Mouse (Mus musculus) heart, postnatal 0 days (tissue): ENCODE measurements around the gene Tmem267. TPM values are rescaled to one million over a fixed set of nuclear protein-coding genes. Genes with fewer than 3 reads are reported as not detected.
"Not testable (repeated sequence)": the region's sequence is repeated elsewhere in the genome, so short reads cannot be mapped to it uniquely, and the experiment has no call there.

Source experiments
- ATAC-seq: fragments of 200-750 bp; cut with Nextera tagmentation; 2 replicates; pipeline ENCODE4 v1.8.0; 2017; ENCODE audit warnings: low read depth, moderate number of reproducible peaks, moderate library complexity; ENCODE audit not compliant: insufficient read depth
- DNase-seq: peaks from one replicate; pipeline ENCODE4 v3.0.0-alpha.2; 2016; ENCODE audit warnings: low spot score
- H3K27ac ChIP-seq: fragments of 300-500 bp; sonication (generic); 2 replicates; pipeline ENCODE4 v1.5.1; 2014; ENCODE audit warnings: low read depth, mild to moderate bottlenecking
- H3K27me3 ChIP-seq: fragments of 300-500 bp; sonication (generic); 2 replicates; pipeline ENCODE4 v1.6.1; 2014; ENCODE audit warnings: low read length, mixed read lengths; ENCODE audit not compliant: control insufficient read depth, insufficient read depth
- H3K36me3 ChIP-seq: fragments of 300-500 bp; sonication (generic); replicated peaks from 2 replicates; pipeline ENCODE4 v1.6.1; 2014; ENCODE audit warnings: low read length, mixed read lengths; ENCODE audit not compliant: control insufficient read depth, insufficient read depth
- H3K4me1 ChIP-seq: fragments of 300-500 bp; sonication (generic); 2 replicates; pipeline ENCODE4 v1.6.1; 2014; ENCODE audit warnings: antibody characterized with exemption; ENCODE audit not compliant: control insufficient read depth, insufficient read depth
- H3K4me2 ChIP-seq: fragments of 300-500 bp; sonication (generic); 2 replicates; pipeline ENCODE4 v1.6.1; 2014; ENCODE audit warnings: low read depth, mild to moderate bottlenecking, low read length, moderate library complexity
- H3K4me3 ChIP-seq: fragments of 300-500 bp; sonication (generic); 2 replicates; pipeline ENCODE4 v1.5.1; 2014; ENCODE audit warnings: low read depth, low read length
- H3K9ac ChIP-seq: fragments of 300-500 bp; sonication (generic); replicated peaks from 2 replicates; pipeline ENCODE4 v1.6.1; 2014; ENCODE audit warnings: low read depth, low read length, mixed read lengths
- H3K9me3 ChIP-seq: fragments of 300-500 bp; sonication (generic); replicated peaks from 2 replicates; pipeline ENCODE4 v1.6.1; 2016; ENCODE audit warnings: low read length; ENCODE audit not compliant: control insufficient read depth
- WGBS: fragments of 180-500 bp; shearing (Covaris S2); extraction: QIAGEN DNeasy Blood & Tissue Kit; methylation state at CpG from one replicate; pipeline ENCODE4 v1.1.7; 2014; 5-methylcytosine and 5-hydroxymethylcytosine counted together
- polyA plus RNA-seq: library from polyadenylated mRNA; unstranded; fragments of >200 nt; fragmentation: Nextera tagmentation; extraction: Ambion mirVana; gene quantifications from 2 replicates; pipeline ENCODE4 v1.2.1, GENCODE M21; 2015
- total RNA-seq: library from RNA; depleted of rRNA; stranded (reverse); fragments of >200 nt; gene quantifications from 2 replicates; pipeline ENCODE4 v1.2.3, GENCODE M21; 2014; ENCODE audit warnings: low replicate concordance

Tmem267 gene
- total and polyA plus RNA-seq, 2 experiments from 2014 or later = 1.5 to 18.9 TPM

DNA sequence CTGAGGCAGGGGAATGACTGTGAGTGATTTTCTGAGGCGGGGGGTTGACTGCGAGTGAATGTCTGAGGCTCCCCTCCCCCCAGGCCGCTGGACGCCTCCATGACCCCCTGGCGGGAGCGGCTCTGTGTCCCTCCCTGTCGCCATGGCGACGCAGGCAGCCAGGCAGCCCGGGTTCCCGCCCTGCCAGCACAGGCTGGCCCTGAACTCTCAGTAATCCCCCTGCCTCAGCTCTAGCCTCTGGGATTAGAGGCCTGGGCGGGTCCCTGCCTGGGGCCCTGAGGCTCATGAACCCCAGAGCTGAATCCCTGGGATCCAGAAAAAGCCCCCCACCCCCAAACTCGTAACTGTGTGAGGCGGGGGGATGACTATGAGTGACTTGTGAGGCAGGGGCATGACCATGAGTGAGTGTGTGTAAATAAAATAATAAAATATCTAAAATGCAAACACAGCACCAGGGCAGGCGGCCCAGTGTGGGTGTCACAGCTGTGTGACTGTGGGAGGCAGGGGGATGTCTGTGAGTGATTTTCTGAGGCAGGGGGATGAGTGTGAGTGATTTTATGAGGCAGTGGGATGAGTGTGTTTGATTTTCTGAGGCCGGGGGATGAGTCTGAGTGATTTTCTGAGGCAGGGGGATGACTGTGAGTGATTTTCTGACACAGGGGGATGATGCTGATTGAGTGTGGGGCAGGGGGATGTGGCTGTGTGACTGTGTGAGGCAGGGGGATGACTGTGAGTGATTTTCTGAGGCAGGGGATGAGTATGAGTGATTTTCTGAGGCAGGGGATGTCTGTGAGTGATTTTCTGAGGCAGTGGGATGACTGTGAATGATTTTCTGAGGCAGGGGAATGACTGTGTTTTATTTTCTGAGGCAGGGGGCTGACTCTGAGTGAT, 108.7 kb downstream of the Tmem267 start:
- DNase-seq = peak; percentile 41
- H3K4me2 ChIP-seq = not testable (repeated sequence)

DNA sequence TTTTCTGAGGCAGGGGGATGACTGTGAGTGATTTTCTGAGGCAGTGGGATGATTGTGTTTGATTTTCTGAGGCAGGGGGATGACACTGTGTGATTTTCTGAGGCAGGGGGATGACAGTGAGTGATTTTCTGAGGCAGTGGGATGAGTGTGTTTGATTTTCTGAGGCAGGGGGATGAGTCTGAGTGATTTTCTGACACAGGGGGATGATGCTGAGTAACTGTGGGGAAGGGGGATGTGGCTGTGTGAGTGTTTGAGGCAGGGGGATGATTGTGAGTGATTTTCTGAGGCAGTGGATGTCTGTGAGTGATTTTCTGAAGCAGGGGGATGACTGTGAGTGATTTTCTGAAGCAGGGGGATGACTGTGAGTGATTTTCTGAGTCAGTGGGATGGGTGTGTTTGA, 110.6 kb downstream of the Tmem267 start:
- not testable (repeated sequence) for H3K4me1 ChIP-seq, H3K27me3 ChIP-seq, H3K4me3 ChIP-seq, H3K36me3 ChIP-seq, DNase-seq, H3K9ac ChIP-seq, H3K9me3 ChIP-seq, H3K4me2 ChIP-seq, H3K27ac ChIP-seq, ATAC-seq

More for the DNA sequence above, 108.7 kb downstream of the Tmem267 start:
- not testable (repeated sequence) for H3K36me3 ChIP-seq, H3K9ac ChIP-seq, H3K4me3 ChIP-seq, H3K27ac ChIP-seq, H3K4me1 ChIP-seq, H3K27me3 ChIP-seq, H3K9me3 ChIP-seq
- WGBS = 70% methylated on average over 14 of the region's 16 CpGs
- peak; percentile 83 for ATAC-seq

DNA sequence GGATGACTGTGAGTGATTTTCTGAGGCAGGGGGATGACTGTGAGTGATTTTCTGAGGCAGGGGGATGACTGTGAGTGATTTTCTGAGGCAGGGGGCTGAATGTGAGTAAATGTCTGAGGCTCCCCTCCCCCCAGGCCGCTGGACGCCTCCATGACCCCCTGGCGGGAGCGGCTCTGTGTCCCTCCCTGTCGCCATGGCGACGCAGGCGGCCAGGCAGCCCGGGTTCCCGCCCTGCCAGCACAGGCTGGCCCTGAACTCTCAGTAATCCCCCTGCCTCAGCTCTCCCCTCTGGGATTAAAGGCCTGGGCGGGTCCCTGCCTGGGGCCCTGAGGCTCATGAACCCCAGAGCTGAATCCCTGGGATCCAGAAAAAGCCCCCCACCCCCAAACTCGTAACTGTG, 111.2 kb downstream of the Tmem267 start:
- H3K36me3 ChIP-seq, H3K9ac ChIP-seq, H3K27ac ChIP-seq, H3K4me2 ChIP-seq, H3K4me3 ChIP-seq, H3K9me3 ChIP-seq, H3K4me1 ChIP-seq, H3K27me3 ChIP-seq, ATAC-seq, DNase-seq: not testable (repeated sequence)
- WGBS = 74% methylated on average over 11 of the region's 12 CpGs

DNA sequence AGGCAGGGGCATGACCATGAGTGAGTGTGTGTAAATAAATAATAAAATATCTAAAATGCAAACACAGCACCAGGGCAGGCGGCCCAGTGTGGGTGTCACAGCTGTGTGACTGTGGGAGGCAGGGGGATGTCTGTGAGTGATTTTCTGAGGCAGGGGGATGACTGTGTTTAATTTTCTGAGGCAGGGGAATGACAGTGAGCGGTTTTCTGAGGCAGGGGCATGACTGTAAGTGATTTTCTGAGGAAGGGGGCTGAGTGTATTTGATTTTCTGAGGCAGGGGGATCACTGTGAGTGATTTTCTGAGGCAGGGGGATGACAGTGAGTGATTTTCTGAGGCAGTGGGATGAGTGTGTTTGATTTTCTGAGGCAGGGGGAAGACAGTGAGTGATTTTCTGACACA, 111.7 kb downstream of the Tmem267 start:
- DNase-seq, H3K27ac ChIP-seq, H3K27me3 ChIP-seq, H3K4me2 ChIP-seq, ATAC-seq, H3K9me3 ChIP-seq, H3K4me1 ChIP-seq, H3K36me3 ChIP-seq, H3K4me3 ChIP-seq, H3K9ac ChIP-seq: not testable (repeated sequence)
- 66% methylated on average over 2 of the region's 2 CpGs for WGBS

DNA sequence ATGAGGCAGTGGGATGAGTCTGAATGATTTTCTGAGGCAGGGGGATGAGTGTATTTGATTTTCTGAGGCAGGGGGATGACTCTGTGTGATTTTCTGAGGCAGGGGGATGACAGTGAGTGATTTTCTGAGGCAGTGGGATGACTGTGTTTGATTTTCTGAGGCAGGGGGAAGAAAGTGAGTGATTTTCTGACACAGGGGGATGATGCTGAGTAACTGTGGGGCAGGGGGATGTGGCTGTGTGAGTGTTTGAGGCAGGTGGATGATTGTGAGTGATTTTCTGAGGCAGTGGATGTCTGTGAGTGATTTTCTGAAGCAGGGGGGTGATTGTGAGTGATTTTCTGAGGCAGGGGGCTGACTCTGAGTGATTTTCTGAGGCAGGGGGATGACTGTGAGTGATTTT, 112.3 kb downstream of the Tmem267 start:
- not testable (repeated sequence) for H3K9me3 ChIP-seq, H3K27ac ChIP-seq, H3K36me3 ChIP-seq, H3K9ac ChIP-seq, H3K4me1 ChIP-seq, H3K4me2 ChIP-seq, ATAC-seq, H3K27me3 ChIP-seq, H3K4me3 ChIP-seq
- peak; percentile 61 for DNase-seq

DNA sequence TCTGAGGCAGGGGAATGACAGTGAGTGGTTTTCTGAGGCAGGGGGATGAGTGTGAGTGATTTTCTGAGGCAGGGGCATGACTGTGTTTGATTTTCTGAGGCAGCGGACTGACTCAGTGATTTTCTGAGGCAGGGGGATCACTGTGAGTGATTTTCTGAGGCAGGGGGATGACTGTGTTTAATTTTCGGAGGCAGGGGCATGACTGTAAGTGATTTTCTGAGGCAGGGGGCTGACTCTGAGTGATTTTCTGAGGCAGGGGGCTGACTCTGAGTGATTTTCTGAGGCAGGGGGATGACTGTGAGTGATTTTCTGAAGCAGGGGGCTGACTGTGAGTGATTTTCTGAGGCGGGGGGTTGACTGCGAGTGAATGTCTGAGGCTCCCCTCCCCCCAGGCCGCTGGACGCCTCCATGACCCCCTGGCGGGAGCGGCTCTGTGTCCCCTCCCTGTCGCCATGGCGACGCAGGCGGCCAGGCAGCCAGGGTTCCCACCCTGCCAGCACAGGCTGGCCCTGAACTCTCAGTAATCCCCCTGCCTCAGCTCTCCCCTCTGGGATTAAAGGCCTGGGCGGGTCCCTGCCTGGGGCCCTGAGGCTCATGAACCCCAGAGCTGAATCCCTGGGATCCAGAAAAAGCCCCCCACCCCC, 115.0 kb downstream of the Tmem267 start:
- H3K4me3 ChIP-seq, H3K27ac ChIP-seq, H3K27me3 ChIP-seq, H3K36me3 ChIP-seq, H3K4me2 ChIP-seq, H3K4me1 ChIP-seq, ATAC-seq, H3K9ac ChIP-seq, H3K9me3 ChIP-seq, DNase-seq: not testable (repeated sequence)
- 41% methylated on average over 12 of the region's 13 CpGs for WGBS

DNA sequence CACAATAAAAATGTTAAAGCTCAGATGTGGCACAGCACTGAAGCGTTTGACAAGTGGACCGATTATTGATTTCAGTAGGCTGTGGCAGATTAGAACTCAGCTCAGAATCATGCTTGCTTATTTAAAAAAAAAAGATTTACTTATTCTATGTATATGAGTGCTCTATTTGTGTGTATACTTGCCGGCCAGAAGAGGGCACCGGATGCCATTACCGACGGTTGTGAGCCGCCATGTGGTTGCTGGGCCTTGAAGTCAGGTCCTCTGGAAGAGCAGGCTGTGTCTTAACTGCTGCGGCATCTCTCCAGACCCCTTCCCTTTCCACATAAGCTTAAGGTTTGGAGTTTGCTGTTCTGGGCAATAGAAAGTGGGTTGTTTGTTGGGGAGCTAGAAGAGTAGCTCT, 116.1 kb downstream of the Tmem267 start:
- not testable (repeated sequence) for DNase-seq, H3K27ac ChIP-seq, H3K9me3 ChIP-seq, H3K36me3 ChIP-seq, H3K4me2 ChIP-seq, ATAC-seq, H3K27me3 ChIP-seq, H3K4me1 ChIP-seq, H3K9ac ChIP-seq, H3K4me3 ChIP-seq
- WGBS = 91% methylated on average over 6 of the region's 8 CpGs

DNA sequence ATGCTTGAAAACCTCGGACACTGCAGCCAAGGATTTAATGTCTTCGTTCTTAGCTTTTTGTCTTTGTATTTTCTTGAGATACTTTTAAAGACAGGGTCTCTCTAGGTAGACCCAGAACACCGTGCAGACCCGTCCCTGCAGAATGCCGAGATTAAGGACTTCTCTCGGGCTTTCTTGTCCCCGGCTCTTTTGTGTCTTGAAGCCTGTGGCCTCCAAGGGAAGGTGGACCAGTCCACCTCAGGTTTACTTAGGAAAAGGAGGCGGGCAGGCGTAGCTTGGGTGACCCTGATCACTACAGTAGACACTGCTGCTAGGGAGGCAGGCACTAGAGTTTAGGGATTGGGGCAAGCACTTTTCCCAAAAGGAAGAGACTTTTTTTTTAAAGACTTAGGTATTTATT, 116.5 kb downstream of the Tmem267 start:
- H3K27ac ChIP-seq, H3K9me3 ChIP-seq, H3K9ac ChIP-seq, H3K4me3 ChIP-seq, H3K4me1 ChIP-seq, ATAC-seq, H3K27me3 ChIP-seq, H3K4me2 ChIP-seq, DNase-seq, H3K36me3 ChIP-seq: not testable (repeated sequence)
- WGBS = 91% methylated on average over 7 of the region's 9 CpGs
